ENCODE assay signal across 8 mouse cellular contexts in genomic region chr11:106788775-106789459, GRCm38 (mm10). TPM values are rescaled to one million over a fixed set of nuclear protein-coding genes. Genes with fewer than 3 reads are reported as not detected.
DNase-seq lines count a peak whose midpoint lies in the region; ATAC-seq and TF ChIP-seq lines count a peak whose summit lies in the region.

Gene Ddx5 (minus strand): TSS chr11:106789185.
Gene Cep95 (plus strand): TSS chr11:106789252.

- H3K27me3 ChIP-seq in MEL (ENCODE audit: control insufficient read depth in 1 of 2, insufficient read depth in 2 of 2, low read length in 2 of 2), result no peaks in the 10 kb centered on the region
- no peaks in the 10 kb centered on the region for H3K27me3 ChIP-seq in forebrain, embryonic 15.5 days
- no peaks in the 10 kb centered on the region for H3K27me3 ChIP-seq in liver, postnatal 0 days (ENCODE audit: insufficient read depth, low read length)
- H3K27me3 ChIP-seq in neural tube, embryonic 13.5 days, result no peaks in the 10 kb centered on the region

- H3K4me3 ChIP-seq in MEL (ENCODE audit: control insufficient read depth in 1 of 2, insufficient read depth in 1 of 2, low read depth in 2 of 2, low read length in 2 of 2), result peak within 1 kb of the TSS; percentile 82 to 86
- peak within 1 kb of the TSS; percentile 94 for H3K4me3 ChIP-seq in forebrain, embryonic 15.5 days
- peak within 1 kb of the TSS; percentile 93 for H3K4me3 ChIP-seq in liver, postnatal 0 days (ENCODE audit: low read depth, low read length)
- H3K4me3 ChIP-seq in neural tube, embryonic 13.5 days, result peak within 1 kb of the TSS; percentile 80

- peaks cover 31 to 37% of the 10 kb centered on the region in 2 experiments for H3K36me3 ChIP-seq in MEL (ENCODE audit: control insufficient read depth in 1 of 2, insufficient read depth in 2 of 2, low read length in 2 of 2)
- H3K36me3 ChIP-seq in forebrain, embryonic 15.5 days, result peaks cover 38% of the 10 kb centered on the region
- H3K36me3 ChIP-seq in liver, postnatal 0 days (replicated peaks; ENCODE audit: insufficient read depth, low read length), result peaks cover 33% of the 10 kb centered on the region
- H3K36me3 ChIP-seq in neural tube, embryonic 13.5 days, result peaks cover 44% of the 10 kb centered on the region

- H3K9me3 ChIP-seq in MEL (replicated peaks; ENCODE audit: insufficient read depth, low read length), result no peaks in the 10 kb centered on the region
- no peaks in the 10 kb centered on the region for H3K9me3 ChIP-seq in forebrain, embryonic 15.5 days
- H3K9me3 ChIP-seq in liver, postnatal 0 days (ENCODE audit: low read length), result no peaks in the 10 kb centered on the region
- H3K9me3 ChIP-seq in neural tube, embryonic 13.5 days, result no peaks in the 10 kb centered on the region

- H3K4me2 ChIP-seq in forebrain, embryonic 15.5 days (replicated peaks), result peak within 1 kb of the TSS; percentile 80
- H3K4me2 ChIP-seq in liver, postnatal 0 days (ENCODE audit: low read depth, low read length), result peak within 1 kb of the TSS; percentile 89
- H3K4me2 ChIP-seq in neural tube, embryonic 13.5 days, result peak within 1 kb of the TSS; percentile 69

- peak; percentile 91 for ATAC-seq in forebrain, embryonic 15.5 days (replicated peaks)
- ATAC-seq in liver, postnatal 0 days, result peak; percentile 83
- ATAC-seq in neural tube, embryonic 13.5 days (ENCODE audit: low read depth), result peak; percentile 95

- intact Hi-C loops in heart, postnatal 25 days (cut with DNase I), result no loop called here

- peak within 1 kb of the TSS; percentile 96 for H3K9ac ChIP-seq in MEL (ENCODE audit: control insufficient read depth, low read depth, low read length, poor library complexity, severe bottlenecking)
- peak within 1 kb of the TSS; percentile 100 for H3K9ac ChIP-seq in forebrain, embryonic 15.5 days (replicated peaks)
- H3K9ac ChIP-seq in liver, postnatal 0 days (replicated peaks), result peak within 1 kb of the TSS; percentile 99
- peak within 1 kb of the TSS; percentile 99 for H3K9ac ChIP-seq in neural tube, embryonic 13.5 days

- H3K79me2 ChIP-seq in MEL (ENCODE audit: control insufficient read depth, insufficient read depth, low read length, poor library complexity), result peaks cover 45% of the 10 kb centered on the region

- peak; percentile 80 to 91 for TF ChIP-seq POLR2A in MEL (IDR thresholded peaks at IDR 0.05; ENCODE audit: control insufficient read depth in 1 of 2, insufficient read depth in 1 of 2, low read depth in 1 of 2, low read length in 2 of 2, poor library complexity in 1 of 2)

- TF ChIP-seq CTCF in MEL (IDR thresholded peaks at IDR 0.05 in 2 of 3, conservative IDR thresholded peaks at IDR 0.05 in 1 of 3; ENCODE audit: control insufficient read depth in 1 of 3, insufficient read depth in 1 of 3, low read depth in 2 of 3, low read length in 3 of 3, poor library complexity in 1 of 3, severe bottlenecking in 1 of 3), result peak in 1 of 3 experiments; percentile 28; a peak in 1 of 6 replicates
- TF ChIP-seq CTCF in liver, postnatal 0 days (IDR thresholded peaks at IDR 0.05; ENCODE audit: low read depth), result peak; percentile 58

- DNase-seq in MEL (ENCODE audit: low read depth, low spot score), result peak; percentile 100
- DNase-seq in cerebellum, adult 18-20 months, result peak; percentile 97 to 98
- DNase-seq in heart, postnatal 25 days (ENCODE audit: low spot score), result peak; percentile 97
- DNase-seq in layer of hippocampus, adult 11-12 months (ENCODE audit: low spot score), result peak; percentile 98
- peak; percentile 98 for DNase-seq in liver, postnatal 0 days
- DNase-seq in testis, postnatal 10 days (ENCODE audit: low spot score), result peak; percentile 99

- H3K4me1 ChIP-seq in MEL (ENCODE audit: control insufficient read depth in 1 of 2, insufficient read depth in 2 of 2, low read length in 2 of 2), result peaks cover 3 to 9% of the 10 kb centered on the region in 2 experiments
- peaks cover 38% of the 10 kb centered on the region for H3K4me1 ChIP-seq in forebrain, embryonic 15.5 days
- H3K4me1 ChIP-seq in liver, postnatal 0 days (ENCODE audit: insufficient read depth), result peaks cover 21% of the 10 kb centered on the region
- peaks cover 45% of the 10 kb centered on the region for H3K4me1 ChIP-seq in neural tube, embryonic 13.5 days (replicated peaks)

- under 1% methylated on average over 58 of the region's 58 CpGs for WGBS in forebrain, embryonic 15.5 days
- WGBS in liver, postnatal 0 days (ENCODE audit: insufficient replicate concordance), result under 1% methylated on average over 58 of the region's 58 CpGs
- under 1% methylated on average over 58 of the region's 58 CpGs for WGBS in neural tube, embryonic 13.5 days

- peak in 1 of 2 experiments; percentile 57; a peak in 2 of 4 replicates for TF ChIP-seq EP300 in MEL (IDR thresholded peaks at IDR 0.05; ENCODE audit: low read depth in 1 of 2, low read length in 2 of 2)
- peak; percentile 48 for TF ChIP-seq EP300 in liver, postnatal 0 days (IDR thresholded peaks at IDR 0.05; ENCODE audit: low read depth)

- TF ChIP-seq RAD21 in MEL (IDR thresholded peaks at IDR 0.05; ENCODE audit: low read depth, low read length), result no peak

- H3K27ac ChIP-seq in MEL (ENCODE audit: control insufficient read depth, low read depth, low read length), result peak within 1 kb of the TSS; percentile 91
- H3K27ac ChIP-seq in forebrain, embryonic 15.5 days (replicated peaks), result peak within 1 kb of the TSS; percentile 99
- H3K27ac ChIP-seq in liver, postnatal 0 days (ENCODE audit: low read depth), result peak within 1 kb of the TSS; percentile 100
- peak within 1 kb of the TSS; percentile 97 for H3K27ac ChIP-seq in neural tube, embryonic 13.5 days (replicated peaks)

TF ChIP-seq in MEL, 35 proteins besides CTCF, POLR2A, EP300 and RAD21 (continues in another document):
- TF ChIP-seq ZNF384 (IDR thresholded peaks at IDR 0.05; ENCODE audit: low read depth, low read length) (no peak), ZKSCAN1 (IDR thresholded peaks at IDR 0.05; ENCODE audit: low read depth, low read length) (no peak), BHLHE40 (IDR thresholded peaks at IDR 0.05; ENCODE audit: borderline replicate concordance, low read depth, low read length) (peak; percentile 87), MAZ (IDR thresholded peaks at IDR 0.05; ENCODE audit: low read depth, low read length) (peak; percentile 100), TBP (IDR thresholded peaks at IDR 0.05; ENCODE audit: low read depth, low read length) (no peak), NRF1 (IDR thresholded peaks at IDR 0.05; ENCODE audit: insufficient read depth, low read depth, low read length, poor library complexity, severe bottlenecking) (no peak), GABPA (IDR thresholded peaks at IDR 0.05; ENCODE audit: low read depth, low read length) (no peak), CHD1 (IDR thresholded peaks at IDR 0.05; ENCODE audit: low read depth, low read length) (peak; percentile 53; the same call in 1 of the 2 replicates), MEF2A (IDR thresholded peaks at IDR 0.05; ENCODE audit: extremely low read depth, insufficient replicate concordance, low read depth, low read length, poor library complexity, severe bottlenecking) (no peak), HCFC1 (IDR thresholded peaks at IDR 0.05; ENCODE audit: low read depth, low read length) (peak; percentile 84), MAX (IDR thresholded peaks at IDR 0.05; ENCODE audit: low read length) (peak; percentile 90), MXI1 (IDR thresholded peaks at IDR 0.05; ENCODE audit: low read depth, low read length) (peak; percentile 58; the same call in 1 of the 2 replicates), TCF12 (IDR thresholded peaks at IDR 0.05; ENCODE audit: low read depth, low read length) (peak; percentile 59), POLR2AphosphoS5 (IDR thresholded peaks at IDR 0.05; ENCODE audit: borderline replicate concordance, low read depth, low read length) (no peak), UBTF (IDR thresholded peaks at IDR 0.05; ENCODE audit: borderline replicate concordance, insufficient read depth, low read depth, low read length) (no peak), ETS1 (IDR thresholded peaks at IDR 0.05; ENCODE audit: low read depth, low read length) (peak; percentile 47; the same call in 1 of the 2 replicates), MYC (IDR thresholded peaks at IDR 0.05; ENCODE audit: low read depth, low read length) (peak; percentile 85), RCOR1 (IDR thresholded peaks at IDR 0.05; ENCODE audit: low read depth, low read length) (no peak), SIN3A (IDR thresholded peaks at IDR 0.05; ENCODE audit: low read length) (peak; percentile 66), ZC3H11A (IDR thresholded peaks at IDR 0.05; ENCODE audit: low read depth, low read length) (no peak; the same call in 1 of the 2 replicates), E2F4 (IDR thresholded peaks at IDR 0.05; ENCODE audit: borderline replicate concordance, low read depth, low read length) (no peak), MYB (IDR thresholded peaks at IDR 0.05; ENCODE audit: low read depth, low read length) (peak; percentile 73), GATA1 (IDR thresholded peaks at IDR 0.05; ENCODE audit: low read depth, low read length) (no peak), CHD2 (IDR thresholded peaks at IDR 0.05; ENCODE audit: low read length) (no peak; the same call in 1 of the 2 replicates), USF1 (IDR thresholded peaks at IDR 0.05; ENCODE audit: low read depth, low read length) (peak; percentile 99), NELFE (IDR thresholded peaks at IDR 0.05; ENCODE audit: low read depth, low read length) (peak; percentile 87), MAFK (IDR thresholded peaks at IDR 0.05; ENCODE audit: borderline replicate concordance, low read depth, low read length) (no peak)

RNA-seq across cellular contexts. Expression of gene Ddx5, which starts in this region (rescaled TPM):
- total RNA-seq in MEL (2012; rRNA removed), result 338 and 358 TPM in 2 replicates
- 1,000 to 10,000 TPM in 1 of 2 experiments, 100 to 1,000 TPM in 1; 748 to 3,269 TPM for polyA plus RNA-seq in MEL (2012; ENCODE audit: insufficient read depth in 1 of 2, insufficient read length in 2 of 2, low read depth in 1 of 2, low replicate concordance in 2 of 2, missing spikeins in 1 of 2)
- polyA plus RNA-seq in forebrain, embryonic 15.5 days (2015; fragmentation: Nextera tagmentation; extraction: Ambion mirVana), result 512 and 520 TPM in 2 replicates
- total RNA-seq in heart, postnatal 25 days (2021), result 100 to 1,000 TPM; 310 to 351 TPM
- 114 and 115 TPM in 2 replicates for polyA plus RNA-seq in liver, postnatal 0 days (2015; fragmentation: Nextera tagmentation; extraction: Ambion mirVana)
- polyA plus RNA-seq in neural tube, embryonic 13.5 days (2015; fragmentation: Nextera tagmentation; extraction: Ambion mirVana), result 386 and 441 TPM in 2 replicates

RNA-seq across cellular contexts. Expression of gene Cep95, which starts in this region (rescaled TPM):
- total RNA-seq in MEL (2012; rRNA removed), result 11.2 and 11.6 TPM in 2 replicates
- 10 to 100 TPM in 1 of 2 experiments, not detected in 1; 12.9 TPM for polyA plus RNA-seq in MEL (2012; ENCODE audit: insufficient read depth in 1 of 2, insufficient read length in 2 of 2, low read depth in 1 of 2, low replicate concordance in 2 of 2, missing spikeins in 1 of 2)
- polyA plus RNA-seq in forebrain, embryonic 15.5 days (2015; fragmentation: Nextera tagmentation; extraction: Ambion mirVana), result 20.5 and 21.2 TPM in 2 replicates
- total RNA-seq in heart, postnatal 25 days (2021), result 1 to 10 TPM; 5.9 to 7.3 TPM
- 4.6 and 5.1 TPM in 2 replicates for polyA plus RNA-seq in liver, postnatal 0 days (2015; fragmentation: Nextera tagmentation; extraction: Ambion mirVana)
- polyA plus RNA-seq in neural tube, embryonic 13.5 days (2015; fragmentation: Nextera tagmentation; extraction: Ambion mirVana), result 18.4 and 19.9 TPM in 2 replicates

Comparison
In these comparisons a context has a peak if more than half of its experiments do, and no peak if none do; other contexts are left out.
1. Peak in every context shown above with its lines: DNase-seq, ATAC-seq, H3K4me3 ChIP-seq and H3K27ac ChIP-seq.